Mouse (Mus musculus): ENCODE measurements around the gene Mylk2.

The Mylk2 gene

DNA sequence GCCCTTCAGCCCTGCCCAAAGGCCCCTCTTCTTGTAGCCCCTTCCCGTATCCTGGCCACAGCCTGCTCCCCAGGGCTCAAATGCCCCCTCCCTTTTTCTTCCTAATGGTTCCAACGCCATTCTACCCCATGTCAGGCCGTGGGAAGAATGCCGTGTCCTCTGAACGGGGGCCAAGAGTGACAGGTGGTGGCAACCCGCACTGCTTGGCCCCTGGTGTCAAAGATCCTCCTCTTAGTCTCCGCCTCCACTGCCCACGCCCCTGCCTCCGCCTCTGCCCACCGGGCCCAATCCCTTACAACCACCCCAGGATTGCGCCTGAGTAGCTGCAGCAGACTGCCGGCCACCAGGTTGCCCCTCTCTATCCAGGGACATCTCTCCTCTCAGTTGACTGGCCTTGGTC is at the start of gene Mylk2:
TSS of gene Mylk2 (plus strand) at position 322 of the 400 bp plus-strand sequence.
- no peak for DNase-seq

DNA sequence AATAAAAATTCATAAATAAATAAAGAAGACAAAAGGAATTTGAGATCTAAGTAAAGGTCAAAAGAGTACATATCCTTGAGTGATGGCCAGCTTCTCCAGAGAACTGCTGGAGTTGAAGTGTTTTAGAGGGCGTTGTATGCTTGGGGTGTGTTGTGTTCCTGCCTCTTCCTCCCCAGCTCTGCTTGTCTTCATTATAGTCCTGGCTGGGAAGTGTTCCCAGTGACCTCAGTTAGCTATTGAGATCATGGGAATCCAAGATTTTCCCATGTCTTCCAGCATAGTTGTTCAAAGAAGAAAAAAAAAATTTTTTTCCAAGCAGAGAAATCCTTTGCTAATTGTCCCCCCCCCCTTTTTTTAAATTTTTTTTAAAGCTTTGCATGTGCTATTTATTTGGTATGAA is 49.3 kb upstream of the Mylk2 start:
- DNase-seq, result no peak

DNA sequence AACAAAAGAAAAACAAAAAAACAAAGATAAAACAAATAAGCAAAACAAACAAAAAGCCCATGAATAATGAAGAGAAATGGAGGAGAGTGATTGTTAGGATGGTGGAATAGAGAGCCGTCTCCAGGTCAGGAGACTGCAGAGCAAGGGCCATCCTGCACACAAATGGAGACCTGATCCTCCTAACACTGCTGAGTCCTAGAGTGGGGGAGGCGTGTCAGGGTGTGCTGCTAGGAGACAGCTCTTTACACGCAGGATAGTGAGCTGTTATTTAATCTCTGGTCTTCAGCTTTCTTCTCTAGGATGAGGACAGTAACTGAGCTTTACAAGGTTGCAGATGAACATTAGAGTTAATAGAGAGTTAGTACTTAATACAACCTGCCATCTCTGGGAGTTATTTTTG is 48.5 kb upstream of the Mylk2 start:
- DNase-seq, result no peak

DNA sequence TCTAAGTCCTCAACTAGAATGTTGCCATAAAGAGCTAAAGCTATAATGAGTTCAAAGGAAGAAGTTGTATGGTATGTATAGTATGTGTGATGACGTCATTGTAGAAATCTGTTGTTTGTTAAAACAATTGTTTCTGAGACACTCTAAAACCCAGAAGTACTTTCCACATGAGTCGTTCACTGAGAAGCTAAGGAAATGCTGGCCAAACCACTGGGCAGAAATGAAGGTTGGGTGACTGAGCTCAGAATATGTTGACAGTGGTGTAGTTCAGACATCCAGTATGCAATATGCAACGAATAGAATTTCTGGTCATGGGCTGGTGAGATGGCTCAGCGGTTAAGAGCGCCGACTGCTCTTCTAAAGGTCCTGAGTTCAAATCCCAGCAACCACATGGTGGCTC is 47.8 kb upstream of the Mylk2 start:
- no peak for DNase-seq

DNA sequence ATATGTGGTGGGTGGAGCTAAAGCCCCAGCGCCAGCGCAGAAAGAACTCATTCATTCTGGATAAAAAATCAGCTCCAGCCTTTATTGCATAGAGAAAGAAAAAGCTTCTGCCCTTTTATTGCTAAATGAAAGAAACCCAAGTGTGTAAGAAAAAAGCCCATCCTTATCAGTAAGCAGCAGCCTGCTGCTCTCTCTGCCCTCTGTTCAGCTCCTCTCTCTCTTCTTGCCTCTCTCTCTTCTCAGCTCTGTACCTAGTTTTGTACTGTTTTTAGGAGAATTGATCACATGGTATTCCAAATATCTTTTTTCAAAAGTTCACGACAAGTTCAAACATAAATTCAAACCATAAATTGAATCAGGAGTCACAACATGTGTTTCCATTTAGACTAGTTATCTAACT is 32.9 kb upstream of the Mylk2 start:
- DNase-seq, result no peak

DNA sequence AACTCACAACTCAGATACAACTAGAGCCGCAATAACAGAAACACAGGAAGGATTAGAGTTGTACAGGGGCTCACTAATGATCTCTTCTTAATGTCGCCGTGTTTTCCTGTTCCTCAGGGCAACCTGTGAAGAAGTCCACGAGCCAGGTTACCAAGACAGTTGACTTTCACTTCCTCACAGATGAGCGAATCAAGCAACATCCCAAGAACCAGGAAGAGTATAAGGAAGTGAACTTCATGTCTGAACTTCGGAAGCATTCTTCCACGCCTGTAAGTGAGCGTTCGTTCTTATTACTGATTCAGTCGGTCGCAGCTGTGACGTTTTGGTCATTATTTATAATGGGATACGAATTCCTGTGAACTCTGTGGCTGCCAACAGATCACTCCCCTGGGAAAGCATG is 30.3 kb upstream of the Mylk2 start:
- DNase-seq, result no peak

DNA sequence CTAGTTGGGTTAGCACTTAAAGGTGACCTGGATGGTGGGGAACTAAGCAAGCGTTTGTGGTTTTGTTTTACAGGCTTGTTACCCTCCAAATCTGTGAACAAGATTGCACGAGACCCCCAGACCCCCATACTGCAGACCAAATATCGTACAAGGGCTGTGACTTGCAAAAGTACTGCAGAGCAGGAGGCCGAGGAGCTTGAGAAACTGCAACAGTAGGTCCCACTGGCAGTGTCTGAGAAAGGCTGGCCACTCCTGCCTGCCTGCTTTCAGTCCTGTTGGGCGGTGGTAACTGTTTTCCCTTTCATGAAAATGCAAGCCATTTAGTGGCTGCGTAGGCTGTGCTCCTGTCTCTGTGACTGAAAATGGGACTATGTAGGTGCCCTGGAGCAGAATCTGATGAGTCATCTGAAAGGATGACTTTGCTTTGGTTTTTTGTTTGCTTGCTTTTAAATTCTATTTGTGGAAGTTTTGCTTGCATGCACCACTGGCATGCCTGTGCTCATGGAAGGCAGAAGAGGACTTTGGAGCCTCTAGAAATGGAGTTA is 27.0 kb upstream of the Mylk2 start:
- DNase-seq, result no peak

DNA sequence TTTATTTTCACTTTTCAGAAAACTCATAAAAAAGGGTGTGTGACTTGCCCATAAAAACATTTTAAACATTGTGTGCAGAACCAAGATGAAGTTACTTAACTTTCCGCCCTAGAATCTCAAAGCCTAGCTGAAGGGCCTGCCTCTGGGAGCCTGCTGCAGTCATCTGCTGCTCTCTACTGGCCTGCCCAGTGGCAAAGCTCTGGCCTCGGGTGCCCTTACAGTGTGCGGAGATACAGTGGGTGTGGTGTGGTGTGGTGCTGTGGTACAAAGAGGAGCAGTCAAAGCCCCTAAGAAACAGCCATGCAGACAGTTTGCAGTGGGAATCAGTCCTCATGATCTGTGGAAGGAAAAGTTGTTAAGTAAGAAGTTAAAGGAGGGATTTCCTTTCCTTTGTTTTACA is 23.9 kb upstream of the Mylk2 start:
- no peak for DNase-seq

DNA sequence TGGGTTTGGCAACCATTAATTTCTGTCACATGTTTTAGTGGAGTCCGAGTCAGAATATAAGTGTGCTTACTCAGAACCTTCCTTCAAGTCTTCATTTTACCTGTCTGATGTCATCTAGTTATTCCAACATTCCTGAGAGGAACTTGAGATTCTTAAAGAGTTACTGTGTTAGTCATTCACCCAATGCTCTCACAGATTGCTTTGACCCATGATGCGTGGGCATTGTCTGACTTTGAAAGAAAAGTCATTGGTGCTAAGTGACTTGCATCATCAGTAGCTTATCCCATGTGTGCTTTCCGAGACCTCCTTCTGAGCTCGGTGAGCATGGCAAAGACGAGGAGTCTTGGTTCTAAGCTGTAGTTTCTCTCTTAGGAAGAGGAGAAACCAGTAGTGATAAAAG is 22.4 kb upstream of the Mylk2 start:
- no peak for DNase-seq

DNA sequence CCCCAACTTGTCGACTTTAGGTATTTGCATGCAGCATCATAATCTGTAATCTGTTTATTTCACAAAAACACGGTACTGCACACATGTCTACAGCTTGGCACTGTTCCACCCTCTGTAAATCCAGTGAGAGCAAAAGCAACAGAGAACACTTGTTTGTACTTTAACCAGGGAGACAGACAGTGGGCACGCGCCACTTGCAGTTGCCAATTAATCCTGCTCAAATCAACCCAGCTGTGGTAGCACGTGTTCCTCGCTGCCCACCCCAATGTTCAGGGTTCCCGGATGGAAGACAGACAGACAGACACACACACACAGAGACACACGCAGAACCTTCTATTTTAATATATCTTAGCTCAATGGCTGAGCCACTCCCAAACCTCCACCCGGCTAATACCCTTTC is 15.3 kb upstream of the Mylk2 start:
- no peak for DNase-seq

DNA sequence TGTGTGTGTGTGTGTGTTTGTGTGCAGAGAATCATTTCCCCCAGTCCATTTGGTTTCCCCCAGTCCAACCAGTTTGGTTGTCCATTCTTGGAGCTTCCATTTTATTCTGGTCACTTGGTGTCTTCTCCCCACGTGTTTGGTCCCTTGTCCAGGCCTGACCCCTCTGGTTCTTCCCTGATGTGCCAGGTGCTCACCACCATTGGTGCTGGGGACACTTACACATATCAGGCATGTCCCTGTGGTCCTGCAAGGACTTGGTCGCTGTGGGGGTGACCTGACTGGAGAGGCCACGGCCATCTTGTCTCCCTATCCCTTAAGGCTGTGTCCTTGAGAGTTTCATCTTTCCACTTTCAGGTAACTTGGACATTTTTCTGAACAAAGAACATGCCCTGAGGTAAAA is 14.2 kb upstream of the Mylk2 start:
- DNase-seq, result no peak

DNA sequence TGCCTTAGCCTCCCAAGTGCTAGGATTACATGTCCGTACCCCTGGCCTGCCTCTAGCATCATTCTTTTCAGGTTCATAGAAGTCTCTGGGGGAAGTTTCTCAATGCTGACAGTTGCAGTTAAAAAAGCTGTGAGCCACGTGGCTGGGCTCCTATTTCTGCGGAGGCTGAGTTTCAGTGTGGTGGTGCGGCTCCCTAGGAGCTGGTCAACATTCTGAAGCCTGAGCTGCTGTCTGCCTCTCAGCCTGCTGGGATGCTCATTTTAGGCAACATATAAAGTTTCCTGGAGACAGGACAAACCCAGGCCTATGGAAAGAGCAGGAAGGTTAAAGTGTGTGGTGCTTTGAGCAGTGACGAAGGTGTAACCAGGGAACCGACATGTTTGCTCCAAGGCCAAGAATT is 12.1 kb upstream of the Mylk2 start:
- no peak for DNase-seq

DNA sequence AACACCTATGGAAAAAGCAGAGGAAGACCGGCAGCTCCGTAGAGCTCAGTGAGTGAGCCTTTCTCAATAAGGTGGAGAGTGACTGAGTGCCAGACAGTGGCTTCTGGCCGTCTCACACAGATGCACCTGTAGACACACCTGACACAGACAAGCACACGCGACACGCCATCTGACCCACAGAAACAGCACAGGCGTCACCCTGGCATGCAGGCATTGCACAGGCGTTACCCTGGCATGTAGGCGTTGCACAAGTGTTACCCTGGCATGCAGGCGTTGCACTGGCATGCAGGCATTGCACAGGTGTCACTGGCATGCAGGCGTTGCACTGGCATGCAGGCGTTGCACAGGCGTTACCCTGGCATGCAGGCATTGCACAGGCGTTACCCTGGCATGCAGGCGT is 9.9 kb upstream of the Mylk2 start:
- no peak for DNase-seq

DNA sequence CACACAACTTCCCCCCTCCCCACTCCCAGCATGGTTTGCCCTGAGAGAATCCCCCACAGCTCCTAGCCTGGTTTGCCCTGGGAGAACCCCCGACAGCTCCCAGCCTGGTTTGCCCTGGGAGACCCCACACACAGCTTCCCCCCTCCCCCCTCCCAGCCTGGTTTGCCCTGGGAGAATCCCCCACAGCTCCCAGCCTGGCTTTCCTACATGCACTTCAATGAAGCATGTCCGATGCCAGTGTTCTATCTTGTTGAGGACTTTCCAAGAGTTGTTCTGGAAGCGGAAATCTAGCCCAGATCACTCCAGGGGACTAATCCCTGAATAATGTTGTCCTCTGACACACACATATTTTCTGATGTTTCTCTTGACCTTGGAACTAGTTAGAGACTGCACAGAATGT is 8.5 kb upstream of the Mylk2 start:
- no peak for DNase-seq

DNA sequence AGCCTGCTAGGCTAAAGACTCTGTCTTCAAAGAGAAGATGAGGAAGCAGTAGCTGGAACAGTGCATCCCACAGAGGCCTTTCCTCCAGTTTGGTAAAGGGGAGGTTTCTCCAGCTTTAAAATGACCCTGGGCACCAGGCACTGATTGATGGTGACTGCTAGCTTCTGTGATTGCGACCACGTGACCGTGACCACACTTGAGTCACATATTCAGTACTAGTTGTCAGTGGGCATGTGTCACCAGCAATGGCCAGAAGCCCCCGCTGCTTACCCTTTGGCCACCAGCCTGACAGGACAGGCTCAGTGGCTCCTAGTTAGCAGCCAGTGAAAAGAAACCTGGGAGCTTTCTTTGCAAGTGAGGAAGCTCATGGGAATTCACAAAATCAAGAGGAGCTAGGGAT is 7.6 kb upstream of the Mylk2 start:
- DNase-seq, result no peak

DNA sequence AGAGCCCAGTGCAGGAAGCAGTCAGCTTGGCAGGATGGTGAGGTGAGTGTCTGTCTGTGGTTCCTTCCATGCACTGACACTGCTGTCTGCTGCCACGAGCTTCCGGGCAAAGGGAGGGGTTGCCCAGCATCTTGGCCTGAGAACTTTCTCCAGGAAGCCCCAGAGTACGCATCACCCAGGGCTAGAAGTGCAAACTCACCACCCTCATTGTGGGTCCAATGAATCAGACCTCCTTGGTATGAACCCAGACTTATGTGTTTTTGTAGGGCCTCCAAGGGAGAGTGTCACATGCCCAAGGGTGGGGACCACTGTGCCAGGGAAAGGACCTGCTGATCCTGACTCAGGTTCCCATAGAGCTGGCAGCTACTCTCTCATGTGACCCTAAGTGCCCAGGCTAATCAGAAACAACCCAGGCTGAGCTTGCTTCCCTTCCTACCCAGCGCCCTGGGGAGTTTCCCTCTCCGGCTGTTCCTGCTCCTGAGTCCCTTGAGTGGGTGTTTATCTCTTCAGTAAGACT is 7.0 kb upstream of the Mylk2 start:
- no peak for DNase-seq

DNA sequence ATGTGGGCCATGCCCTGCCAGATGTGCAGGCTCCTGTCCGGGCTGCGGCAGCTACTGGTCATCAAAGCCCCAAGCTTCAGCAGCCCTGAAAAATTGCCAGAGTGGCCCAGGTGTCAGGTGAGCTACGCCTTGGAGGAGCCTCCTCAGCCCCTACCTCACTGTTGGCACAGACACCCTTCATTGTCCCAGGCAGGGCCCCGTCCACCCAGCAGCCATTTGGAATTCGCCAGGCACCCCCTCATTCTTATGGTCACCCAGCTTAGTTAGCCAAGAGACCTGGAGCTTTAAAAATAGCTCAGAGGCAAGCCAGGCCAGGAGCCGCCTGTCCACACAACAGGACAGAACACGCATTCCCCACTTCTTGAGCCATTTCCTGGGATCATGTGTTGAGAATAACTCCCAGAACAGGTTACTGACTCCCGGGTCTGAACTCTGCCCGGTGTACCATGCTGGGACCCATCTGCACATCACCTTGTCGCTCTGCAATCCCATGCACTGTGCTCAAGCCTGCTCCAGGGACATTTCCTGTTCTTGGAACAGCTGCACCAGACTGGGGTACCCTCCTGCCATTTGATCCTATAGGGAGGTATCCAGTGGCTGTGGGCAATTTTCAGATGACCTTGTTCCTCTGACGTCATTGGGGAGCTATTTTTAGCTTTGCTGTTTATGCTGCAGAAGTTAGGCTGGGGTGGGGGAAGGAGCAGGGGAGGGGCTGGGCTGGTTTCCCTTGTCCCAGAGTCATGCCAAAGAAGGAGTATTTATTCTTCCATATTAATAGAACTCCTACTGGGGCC is 5.9 kb upstream of the Mylk2 start:
- DNase-seq, result no peak

DNA sequence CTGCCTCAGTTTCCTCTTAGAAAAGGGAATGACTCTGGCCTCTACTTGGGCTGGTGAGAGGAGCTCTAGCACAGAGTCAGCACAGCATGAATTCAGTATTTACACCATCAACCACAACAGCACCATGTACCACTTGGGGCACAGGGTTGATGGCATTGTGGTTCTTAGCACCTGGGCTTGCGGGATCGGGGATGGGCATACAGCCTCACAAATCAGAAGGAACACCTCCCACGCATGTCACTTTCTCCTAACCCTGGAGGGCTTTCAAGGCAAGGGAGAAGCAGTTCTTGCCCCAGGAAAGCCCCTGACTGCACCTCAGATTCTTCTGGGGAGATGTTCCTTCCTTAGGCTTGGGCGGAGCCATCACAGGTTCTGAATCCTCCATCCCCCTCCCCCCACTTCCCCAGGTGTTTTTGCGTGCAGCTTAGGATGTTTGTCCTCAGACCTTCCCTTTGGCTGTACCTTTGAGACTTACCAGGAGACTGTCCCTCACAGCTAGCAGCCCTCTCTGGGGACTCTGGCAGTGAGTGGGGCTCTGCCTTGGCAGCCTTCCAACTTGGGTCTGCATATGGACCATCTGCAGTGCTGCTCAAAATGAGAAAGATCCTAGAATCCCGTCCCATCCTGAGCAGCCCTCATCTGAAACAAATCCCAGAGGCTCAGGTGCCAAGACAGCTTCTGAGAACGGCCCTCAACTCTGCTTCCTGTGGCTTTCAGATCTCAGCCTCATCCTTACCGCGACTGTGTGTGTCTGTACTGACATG is 4.7 kb upstream of the Mylk2 start:
- DNase-seq, result no peak

DNA sequence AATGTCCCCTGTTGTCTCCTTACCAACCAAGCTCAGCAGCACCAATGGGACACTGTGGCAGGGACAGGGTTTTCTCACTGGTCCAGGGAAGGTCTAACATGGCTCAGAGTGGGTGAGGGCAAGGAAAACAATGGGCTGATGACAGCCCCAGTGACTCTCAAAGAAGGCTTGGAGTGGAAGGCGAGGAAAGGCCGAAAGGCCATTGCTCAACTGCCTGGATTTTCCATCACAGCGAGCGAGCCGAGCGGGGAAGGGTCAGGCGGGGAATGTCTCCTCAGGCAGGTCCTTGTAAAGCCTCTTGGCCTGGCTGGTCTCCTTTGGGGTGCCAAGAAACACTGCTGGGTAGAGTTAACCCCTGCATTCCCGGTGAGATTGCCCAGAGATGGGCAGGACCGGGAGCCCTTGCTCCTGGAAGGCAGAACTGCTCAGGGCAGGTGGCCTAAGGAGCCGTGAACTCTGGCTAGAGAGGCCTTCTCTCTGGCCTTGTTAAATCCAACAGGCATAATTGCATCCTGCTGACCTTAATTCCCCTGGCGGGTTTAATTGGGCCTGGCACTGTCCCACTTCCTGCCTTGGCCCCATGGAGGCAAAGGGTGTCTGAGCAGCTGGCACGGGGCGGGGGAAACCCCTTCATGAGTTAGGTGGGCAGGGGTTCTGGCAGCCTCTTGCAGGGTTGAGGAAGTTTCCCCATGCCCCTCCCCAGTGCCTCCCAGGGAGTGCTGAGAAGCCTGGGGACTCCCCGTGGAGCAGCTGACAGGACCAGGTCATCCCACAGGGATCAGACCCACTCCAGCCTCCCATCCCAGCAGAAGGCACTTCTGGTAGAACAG is 3.8 kb upstream of the Mylk2 start:
- DNase-seq, result no peak

DNA sequence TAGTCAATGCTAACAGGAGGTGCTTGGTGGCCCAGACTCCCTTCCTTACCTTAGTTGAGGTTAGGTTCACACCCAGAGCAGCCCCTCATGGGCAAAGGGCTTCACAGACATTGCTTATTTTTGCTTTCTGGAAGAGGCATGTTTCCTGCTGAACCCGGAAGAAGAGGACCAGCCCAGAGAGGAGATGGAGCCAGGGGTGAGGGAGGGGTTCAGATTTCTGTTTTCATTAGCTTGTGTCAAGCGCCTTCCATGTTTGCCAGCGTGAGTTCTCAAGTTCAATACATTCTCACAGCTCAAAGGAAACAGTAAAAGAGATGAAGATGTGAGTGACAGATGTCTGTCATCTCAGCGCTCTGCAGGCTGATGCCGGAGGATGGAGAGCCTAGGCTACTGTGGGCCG is 1.3 kb upstream of the Mylk2 start:
- no peak for DNase-seq

DNA sequence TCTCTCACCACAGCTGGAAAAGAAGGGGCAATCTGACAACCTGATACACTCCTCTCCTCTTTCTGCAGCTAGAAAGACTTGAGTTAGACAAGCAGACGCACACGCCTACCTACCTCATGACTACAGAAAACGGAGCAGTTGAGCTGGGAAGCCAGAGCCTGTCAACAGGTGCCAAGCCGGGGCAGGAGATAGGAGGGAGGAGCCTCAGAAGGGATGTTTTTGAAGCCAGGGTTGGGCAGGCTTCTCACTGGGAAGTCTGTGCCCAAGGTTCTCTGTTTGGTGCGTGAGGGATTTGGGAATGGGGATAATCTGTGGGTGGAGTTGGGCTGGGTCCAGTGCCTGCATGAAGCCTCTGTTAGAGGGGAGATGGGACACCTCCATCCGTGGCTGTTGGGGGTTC is 280 bp downstream of the Mylk2 start:
- no peak for DNase-seq

DNA sequence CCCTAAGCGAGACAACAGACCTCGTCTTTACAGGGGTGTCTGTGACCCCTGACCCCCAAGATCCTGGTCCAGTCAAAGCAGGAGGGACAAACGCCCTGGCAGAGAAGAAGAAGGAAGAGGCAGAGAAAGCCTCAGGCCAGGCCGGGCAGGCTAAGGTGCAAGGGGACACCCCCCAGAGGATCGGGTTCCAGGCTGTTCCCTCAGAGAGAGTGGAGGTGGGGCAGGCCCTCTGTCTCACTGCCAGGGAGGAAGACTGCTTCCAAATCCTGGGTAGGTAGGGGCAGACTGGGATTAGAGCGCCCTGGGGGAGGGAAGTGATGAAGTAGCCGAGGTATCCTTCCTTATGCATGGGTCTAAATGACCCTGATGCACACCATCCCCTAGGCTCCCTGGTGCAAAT is 2.3 kb downstream of the Mylk2 start:
- DNase-seq, result no peak
